Mouse (Mus musculus) limb, embryonic 14.5 days (tissue): Measurements from ENCODE around the gene Vash2. TPM values are rescaled to one million over a fixed set of nuclear protein-coding genes. Genes with fewer than 3 reads are reported as not detected.

Source experiments
- ATAC-seq: fragments of 200-750 bp; cut with Nextera tagmentation; 2 replicates; pipeline ENCODE4 v1.8.0; 2017; ENCODE audit warnings: low read depth, moderate number of reproducible peaks, moderate TSS enrichment; ENCODE audit not compliant: low FRiP score
- DNase-seq: peaks from one replicate; pipeline ENCODE4 v3.0.0-alpha.2; 2015; ENCODE audit warnings: low spot score
- H3K27ac ChIP-seq: fragments of 300-500 bp; sonication (generic); replicated peaks from 2 replicates; pipeline ENCODE4 v1.5.1; 2014; ENCODE audit warnings: low read depth, mild to moderate bottlenecking, low read length, moderate library complexity, mixed read lengths
- H3K27me3 ChIP-seq: fragments of 300-500 bp; sonication (generic); 2 replicates; pipeline ENCODE4 v1.6.1; 2014; ENCODE audit warnings: low read length, mixed read lengths; ENCODE audit not compliant: control insufficient read depth, insufficient read depth
- H3K36me3 ChIP-seq: fragments of 300-500 bp; sonication (generic); 2 replicates; pipeline ENCODE4 v1.6.1; 2014; ENCODE audit warnings: mild to moderate bottlenecking, low read length, moderate library complexity, mixed read lengths; ENCODE audit not compliant: control insufficient read depth, insufficient read depth
- H3K4me1 ChIP-seq: fragments of 300-500 bp; sonication (generic); 2 replicates; pipeline ENCODE4 v1.6.1; 2014; ENCODE audit warnings: antibody characterized with exemption, low read length, mixed read lengths; ENCODE audit not compliant: control insufficient read depth, insufficient read depth
- H3K4me2 ChIP-seq: fragments of 300-500 bp; sonication (generic); replicated peaks from 2 replicates; pipeline ENCODE4 v1.6.1; 2014; ENCODE audit warnings: low read depth, mild to moderate bottlenecking, low read length, moderate library complexity; ENCODE audit not compliant: severe bottlenecking
- H3K4me3 ChIP-seq: fragments of 300-500 bp; sonication (generic); replicated peaks from 2 replicates; pipeline ENCODE4 v1.5.1; 2014; ENCODE audit warnings: low read length
- H3K9ac ChIP-seq: fragments of 300-500 bp; sonication (generic); 2 replicates; pipeline ENCODE4 v1.6.1; 2014; ENCODE audit warnings: mild to moderate bottlenecking, low read depth, low read length, moderate library complexity; ENCODE audit not compliant: severe bottlenecking
- H3K9me3 ChIP-seq: fragments of 300-500 bp; sonication (generic); 2 replicates; pipeline ENCODE4 v1.6.1; 2016; ENCODE audit warnings: low read length; ENCODE audit not compliant: control insufficient read depth
- POLR2A ChIP-seq: fragments of 200-500 bp; IDR thresholded peaks from 2 replicates; pipeline ENCODE4 v1.8.0; 2012; ENCODE audit warnings: inconsistent platforms, mild to moderate bottlenecking, moderate library complexity, borderline replicate concordance; ENCODE audit not compliant: insufficient read depth, insufficient read length; ENCODE audit errors: extremely low read depth
- WGBS: fragments of 180-500 bp; shearing (Covaris S2); extraction: QIAGEN DNeasy Blood & Tissue Kit; methylation state at CpG from one replicate; pipeline ENCODE4 v1.1.7; 2014; 5-methylcytosine and 5-hydroxymethylcytosine counted together
- polyA plus RNA-seq, 2 experiments: library from polyadenylated mRNA; depleted of rRNA in 1 of 2; stranded (reverse) in 1 of 2; unstranded in 1 of 2; fragments of >200 nt; fragmentation: Nextera tagmentation in 1 of 2; extraction: Ambion mirVana in 1 of 2; gene quantifications; 2 replicates each; pipeline versions ENCODE4 v1.2.1 to v1.2.3; 2012 to 2014

Gene Vash2
- polyA plus RNA-seq, 2 experiments = 40.1 to 64.7 TPM

DNA sequence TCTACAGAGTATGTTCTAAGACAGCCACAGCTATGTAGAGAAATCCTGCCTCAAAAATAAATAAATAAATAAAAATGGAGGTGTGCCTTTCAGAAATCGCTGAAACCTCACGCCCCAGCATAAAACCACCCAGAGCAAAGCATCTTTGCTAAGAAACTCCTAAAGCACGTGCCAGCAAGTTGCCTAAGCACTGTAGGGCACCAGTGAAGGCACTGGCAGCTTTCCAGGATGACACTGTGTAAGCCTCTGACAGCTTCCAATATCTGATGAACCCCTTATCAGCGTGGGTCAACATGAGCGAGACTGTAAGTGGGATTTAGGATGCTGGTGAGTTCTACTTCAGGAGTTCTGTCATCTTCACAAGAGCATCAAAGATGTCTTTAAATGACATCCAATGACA lies 28.1 kb downstream of the Vash2 start:
- no peaks in the 10 kb centered on the region for H3K4me1 ChIP-seq
- H3K9me3 ChIP-seq = no peaks in the 10 kb centered on the region
- 89% methylated on average over 5 of the region's 5 CpGs for WGBS
- H3K4me3 ChIP-seq = no peak overlapping the region
- H3K9ac ChIP-seq = no peak overlapping the region
- ATAC-seq = no peak
- TF ChIP-seq POLR2A = no peak
- H3K36me3 ChIP-seq = peaks cover 98% of the 10 kb centered on the region
- DNase-seq = no peak
- no peak overlapping the region for H3K27ac ChIP-seq
- H3K27me3 ChIP-seq = no peaks in the 10 kb centered on the region
- no peak overlapping the region for H3K4me2 ChIP-seq

DNA sequence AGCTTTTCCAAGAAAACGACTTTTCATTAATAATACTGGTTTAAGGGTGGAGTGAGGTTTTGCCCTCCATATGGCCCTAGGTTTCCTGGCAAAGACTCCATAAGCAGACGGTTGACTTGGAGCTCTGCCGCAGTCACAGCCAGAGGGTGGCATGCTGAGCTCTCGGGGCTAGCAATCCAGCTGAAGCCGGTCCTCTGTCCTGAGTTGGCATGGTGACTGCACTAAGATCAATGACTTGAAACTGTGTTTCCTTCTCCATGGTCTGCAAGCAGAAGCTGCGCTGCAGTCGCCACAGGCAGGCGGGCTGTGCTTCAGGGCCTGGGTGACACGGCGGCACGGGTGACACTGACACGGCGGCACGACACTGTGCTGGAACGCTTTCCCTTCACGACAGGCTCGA lies 30.2 kb downstream of the Vash2 start:
- Histone ChIP-seq H3K36me3 (peaks cover 93% of the 10 kb centered on the region), H3K9ac (no peak overlapping the region), H3K27me3 (no peaks in the 10 kb centered on the region), H3K9me3 (no peaks in the 10 kb centered on the region), H3K27ac (no peak overlapping the region), H3K4me1 (no peaks in the 10 kb centered on the region), H3K4me2 (no peak overlapping the region), H3K4me3 (no peak overlapping the region)
- no peak for TF ChIP-seq POLR2A
- no peak for ATAC-seq
- WGBS = 86% methylated on average over 16 of the region's 17 CpGs
- DNase-seq = no peak

- no peak for TF ChIP-seq POLR2A
- Histone ChIP-seq H3K9me3 (no peaks in the 10 kb centered on the region), H3K36me3 (peaks cover 93% of the 10 kb centered on the region), H3K4me2 (no peak overlapping the region), H3K27ac (no peak overlapping the region), H3K9ac (no peak overlapping the region), H3K4me1 (no peaks in the 10 kb centered on the region), H3K4me3 (no peak overlapping the region), H3K27me3 (no peaks in the 10 kb centered on the region)
- DNase-seq (no peak), ATAC-seq (no peak)
- WGBS = 70% methylated on average over 7 of the region's 7 CpGs
Measured at GRCm38 (mm10) chr1:190948439-190948838, 30.7 kb downstream of the Vash2 start.

DNA sequence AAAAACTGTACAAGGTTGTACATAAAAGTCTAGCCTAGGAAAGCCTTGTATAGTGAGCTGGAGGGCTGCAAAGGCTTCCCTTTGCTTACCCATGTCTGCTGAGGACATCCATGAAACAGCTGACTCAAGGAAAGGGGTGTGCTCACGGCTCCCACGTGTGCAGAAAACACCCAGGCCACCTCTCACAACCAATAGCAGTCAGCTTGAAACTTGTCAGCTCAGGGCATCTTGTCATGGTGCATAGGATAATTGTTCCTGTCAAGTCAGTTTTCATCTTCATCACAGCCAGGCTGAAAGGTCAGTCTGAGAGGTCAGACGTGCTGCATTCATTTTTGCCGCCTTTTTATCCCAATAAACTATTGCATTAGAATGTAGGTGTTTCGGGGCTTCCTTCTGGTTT lies 31.1 kb downstream of the Vash2 start:
- H3K9ac ChIP-seq = no peak overlapping the region
- H3K4me1 ChIP-seq = no peaks in the 10 kb centered on the region
- 76% methylated on average over 5 of the region's 5 CpGs for WGBS
- peaks cover 93% of the 10 kb centered on the region for H3K36me3 ChIP-seq
- ATAC-seq (no peak), DNase-seq (no peak)
- H3K27me3 ChIP-seq = no peaks in the 10 kb centered on the region
- H3K27ac ChIP-seq = no peak overlapping the region
- H3K9me3 ChIP-seq = no peaks in the 10 kb centered on the region
- no peak for TF ChIP-seq POLR2A
- H3K4me2 ChIP-seq = no peak overlapping the region
- H3K4me3 ChIP-seq = no peak overlapping the region

- no peak overlapping the region for H3K27ac ChIP-seq
- H3K4me1 ChIP-seq = no peaks in the 10 kb centered on the region
- peaks cover 92% of the 10 kb centered on the region for H3K36me3 ChIP-seq
- no peaks in the 10 kb centered on the region for H3K9me3 ChIP-seq
- DNase-seq (peak; percentile 84), ATAC-seq (peak; percentile 77)
- H3K9ac ChIP-seq = no peak overlapping the region
- no peak overlapping the region for H3K4me2 ChIP-seq
- H3K27me3 ChIP-seq = no peaks in the 10 kb centered on the region
- no peak overlapping the region for H3K4me3 ChIP-seq
- WGBS = 51% methylated on average over 6 of the region's 6 CpGs
- TF ChIP-seq POLR2A = no peak
Measured at GRCm38 (mm10) chr1:190944109-190944760, 34.9 kb downstream of the Vash2 start.
